Mouse (Mus musculus) liver, embryonic 14.5 days (tissue): Measurements from ENCODE around the gene Fam71f2.

ENCODE experiments used
- CTCF ChIP-seq: IDR thresholded peaks from 2 replicates; pipeline ENCODE4 v1.5.1; 2016; ENCODE audit warnings: antibody characterized with exemption, low read depth, control low read depth
- EP300 ChIP-seq: IDR thresholded peaks from 2 replicates; pipeline ENCODE4 v1.6.1; 2016; ENCODE audit warnings: antibody characterized with exemption, low read depth

- TF ChIP-seq CTCF = no peak
- TF ChIP-seq EP300 = no peak
Measured at GRCm38 (mm10) chr6:29259418-29259817, 20.0 kb upstream of the Fam71f2 start.
